Mouse (Mus musculus) MEL (cell line): ENCODE measurements around the gene Cep72. TPM values are rescaled to one million over a fixed set of nuclear protein-coding genes. Genes with fewer than 3 reads are reported as not detected.
"Not testable (repeated sequence)": the region's sequence is repeated elsewhere in the genome, so short reads cannot be mapped to it uniquely, and the experiment has no call there.

Experiments used
- DNase-seq: peaks from one replicate; pipeline ENCODE4 v3.0.0; 2011; ENCODE audit warnings: low read depth, low spot score
- H3K27ac ChIP-seq: 2 replicates; pipeline ENCODE4 v1.5.1; 2012; ENCODE audit warnings: low read depth, mild to moderate bottlenecking, control low read depth, low read length, moderate library complexity; ENCODE audit not compliant: control insufficient read depth
- H3K27me3 ChIP-seq, 2 experiments: fragments of 150-350 bp in 1 of 2; sonication (generic) in 1 of 2; 2 replicates each; pipeline ENCODE4 v1.6.1; 2012; ENCODE audit warnings: low read length in 2 of 2, mild to moderate bottlenecking in 2 of 2, improper control_type of control experiment in 1 of 2, moderate library complexity in 1 of 2; ENCODE audit not compliant: insufficient read depth in 2 of 2, control insufficient read depth in 1 of 2
- H3K36me3 ChIP-seq, 2 experiments: 2 replicates each; pipeline ENCODE4 v1.6.1; 2012 to 2014; ENCODE audit warnings: low read length in 2 of 2, improper control_type of control experiment in 1 of 2, inconsistent platforms in 1 of 2, mild to moderate bottlenecking in 1 of 2; ENCODE audit not compliant: insufficient read depth in 2 of 2, control insufficient read depth in 1 of 2
- H3K4me1 ChIP-seq, 2 experiments: fragments of 150-350 bp in 1 of 2; sonication (generic) in 1 of 2; 2 replicates each; pipeline ENCODE4 v1.6.1; 2012; ENCODE audit warnings: low read length in 2 of 2, improper control_type of control experiment in 1 of 2, mild to moderate bottlenecking in 1 of 2; ENCODE audit not compliant: insufficient read depth in 2 of 2, control insufficient read depth in 1 of 2
- H3K4me3 ChIP-seq, 2 experiments: fragments of 150-350 bp in 1 of 2; sonication (generic) in 1 of 2; 2 replicates each; pipeline ENCODE4 v1.5.1; 2012; ENCODE audit warnings: low read depth in 2 of 2, low read length in 2 of 2, mild to moderate bottlenecking in 2 of 2, moderate library complexity in 2 of 2, control low read depth in 1 of 2, improper control_type of control experiment in 1 of 2; ENCODE audit not compliant: control insufficient read depth in 1 of 2, insufficient read depth in 1 of 2
- H3K79me2 ChIP-seq: 2 replicates; pipeline ENCODE4 v1.6.1; 2012; ENCODE audit warnings: mild to moderate bottlenecking, low read length, moderate library complexity; ENCODE audit not compliant: control insufficient read depth, poor library complexity, insufficient read depth
- H3K9ac ChIP-seq: 2 replicates; pipeline ENCODE4 v1.6.1; 2012; ENCODE audit warnings: low read depth, mild to moderate bottlenecking, control low read depth, low read length, moderate library complexity; ENCODE audit not compliant: control insufficient read depth, poor library complexity, severe bottlenecking
- H3K9me3 ChIP-seq: fragments of 150-350 bp; sonication (generic); replicated peaks from 2 replicates; pipeline ENCODE4 v1.6.1; 2012; ENCODE audit warnings: mild to moderate bottlenecking, low read length, improper control_type of control experiment, moderate library complexity; ENCODE audit not compliant: insufficient read depth
- EP300 ChIP-seq, 2 experiments: IDR thresholded peaks; 2 replicates each; pipeline ENCODE4 v1.6.1; 2011; ENCODE audit warnings: improper control_type of control experiment in 2 of 2, low read length in 2 of 2, low read depth in 1 of 2, mild to moderate bottlenecking in 1 of 2
- MAZ ChIP-seq: IDR thresholded peaks from 2 replicates; pipeline ENCODE4 v1.6.1; 2012; ENCODE audit warnings: low read depth, mild to moderate bottlenecking, inconsistent platforms, low read length, improper control_type of control experiment
- MXI1 ChIP-seq: IDR thresholded peaks from 2 replicates; pipeline ENCODE4 v1.6.1; 2011; ENCODE audit warnings: mild to moderate bottlenecking, low read depth, low read length, improper control_type of control experiment
- NRF1 ChIP-seq: IDR thresholded peaks from 2 replicates; pipeline ENCODE4 v1.6.1; 2014; ENCODE audit warnings: low read depth, mild to moderate bottlenecking, inconsistent platforms, low read length, improper control_type of control experiment, moderate library complexity; ENCODE audit not compliant: poor library complexity, insufficient read depth, severe bottlenecking
- POLR2A ChIP-seq, 2 experiments: IDR thresholded peaks; 2 replicates each; pipeline ENCODE4 v1.6.1; 2011 to 2012; ENCODE audit warnings: low read length in 2 of 2, mild to moderate bottlenecking in 2 of 2, control low read depth in 1 of 2, improper control_type of control experiment in 1 of 2, low read depth in 1 of 2, moderate library complexity in 1 of 2; ENCODE audit not compliant: control insufficient read depth in 1 of 2, insufficient read depth in 1 of 2, poor library complexity in 1 of 2
- RAD21 ChIP-seq: IDR thresholded peaks from 2 replicates; pipeline ENCODE4 v1.6.1; 2011; ENCODE audit warnings: mild to moderate bottlenecking, low read depth, low read length, improper control_type of control experiment
- SIN3A ChIP-seq: IDR thresholded peaks from 2 replicates; pipeline ENCODE4 v1.6.1; 2012; ENCODE audit warnings: low read length, improper control_type of control experiment, inconsistent platforms
- UBTF ChIP-seq: IDR thresholded peaks from 2 replicates; pipeline ENCODE4 v1.6.1; 2012; ENCODE audit warnings: low read depth, mild to moderate bottlenecking, inconsistent platforms, low read length, improper control_type of control experiment, moderate library complexity, borderline replicate concordance; ENCODE audit not compliant: insufficient read depth
- polyA plus RNA-seq, 2 experiments: library from polyadenylated mRNA; stranded (reverse) in 1 of 2; unstranded in 1 of 2; fragments of >175 nt in 1 of 2; fragments of >200 nt in 1 of 2; gene quantifications; 2 replicates each; pipeline versions ENCODE4 v1.2.1 to v1.2.4; 2012; ENCODE audit warnings: low replicate concordance in 2 of 2, low read depth in 1 of 2; ENCODE audit not compliant: insufficient read length in 2 of 2, insufficient read depth in 1 of 2, missing spikeins in 1 of 2
- total RNA-seq: library from RNA; depleted of rRNA; stranded (reverse); fragments of 300-350 nt; gene quantifications from 2 replicates; pipeline ENCODE4 v1.2.3, GENCODE M21; 2012

The Cep72 gene
- total and polyA plus RNA-seq, 3 experiments: 2.2 to 7.0 TPM; not detected in 1

DNA sequence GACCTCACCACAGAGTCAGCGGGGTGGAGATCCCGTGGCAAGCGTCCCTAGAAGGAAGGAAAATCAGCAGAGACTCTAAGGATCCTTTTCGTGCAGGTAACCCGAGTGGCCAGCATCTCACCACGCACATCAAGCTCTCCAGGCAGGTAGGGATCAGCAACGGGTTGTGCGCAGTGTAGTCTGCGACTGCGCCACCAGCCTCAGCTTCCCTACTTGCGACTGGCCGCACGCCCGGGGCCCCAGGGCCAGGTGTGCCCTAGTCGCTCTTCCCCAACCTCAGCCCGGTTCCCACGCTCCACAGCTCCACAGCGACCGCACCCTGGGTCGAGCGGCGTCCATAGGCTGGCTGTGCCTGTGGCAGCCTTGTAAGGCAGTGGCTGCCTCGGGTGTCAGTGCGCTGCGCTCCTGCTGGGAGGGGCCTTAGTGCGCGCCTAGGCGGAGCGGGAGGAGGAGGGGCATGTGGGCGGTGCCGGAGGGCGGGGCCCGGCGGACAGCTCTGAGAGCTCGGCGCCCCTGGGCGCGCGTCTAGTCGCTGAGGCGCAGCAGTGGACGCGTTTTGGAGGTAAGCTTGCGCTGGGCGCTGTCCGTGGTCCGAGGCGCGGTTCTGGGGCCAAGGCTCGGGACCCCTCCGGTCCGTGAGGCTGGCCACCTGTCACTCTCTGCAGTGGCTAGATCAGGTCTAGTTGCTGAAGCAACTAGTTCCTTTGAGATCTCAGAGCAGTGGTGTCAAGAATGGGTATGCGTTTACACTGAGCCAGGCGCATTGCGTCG is 53.0 kb downstream of the Cep72 start, which contains the start of gene Tppp:
Gene Tppp (plus strand): TSS at position 460 of the 771 bp plus-strand sequence.
- Histone ChIP-seq H3K36me3 (no peaks in the 10 kb centered on the region), H3K27me3 (peaks cover 0 to 1% of the 10 kb centered on the region in 2 experiments; a peak in 2 of 4 replicates), H3K4me3 (peak within 1 kb of the TSS; percentile 21 to 63), H3K4me1 (0 out of 4 replicates have a peak, but pooled peaks cover 0 to 3% of the 10 kb centered on the region in 2 experiments), H3K27ac (no peak within 1 kb of the TSS), H3K79me2 (no peaks in the 10 kb centered on the region), H3K9me3 (no peaks in the 10 kb centered on the region), H3K9ac (peak within 1 kb of the TSS; percentile 55; the same call in 1 of the 2 replicates)
- DNase-seq: peak; percentile 92
- 0 out of 2 replicates have a peak, but pooled peaks have one; percentile 27 for TF ChIP-seq SIN3A
- no peak; a peak in 1 of 4 replicates for TF ChIP-seq POLR2A (IDR thresholded peaks at IDR 0.05; ENCODE audit: control insufficient read depth in 1 of 2, insufficient read depth in 1 of 2, low read depth in 1 of 2, low read length in 2 of 2, poor library complexity in 1 of 2)
- TF ChIP-seq NRF1: peak; percentile 34; the same call in 1 of the 2 replicates
- 0 out of 2 replicates have a peak, but pooled peaks have one; percentile 22 for TF ChIP-seq MXI1
- TF ChIP-seq EP300 (IDR thresholded peaks at IDR 0.05; ENCODE audit: low read depth in 1 of 2, low read length in 2 of 2): no peak
- TF ChIP-seq UBTF: no peak
- no peak for TF ChIP-seq RAD21
- TF ChIP-seq MAZ: peak; percentile 78; the same call in 1 of the 2 replicates

DNA sequence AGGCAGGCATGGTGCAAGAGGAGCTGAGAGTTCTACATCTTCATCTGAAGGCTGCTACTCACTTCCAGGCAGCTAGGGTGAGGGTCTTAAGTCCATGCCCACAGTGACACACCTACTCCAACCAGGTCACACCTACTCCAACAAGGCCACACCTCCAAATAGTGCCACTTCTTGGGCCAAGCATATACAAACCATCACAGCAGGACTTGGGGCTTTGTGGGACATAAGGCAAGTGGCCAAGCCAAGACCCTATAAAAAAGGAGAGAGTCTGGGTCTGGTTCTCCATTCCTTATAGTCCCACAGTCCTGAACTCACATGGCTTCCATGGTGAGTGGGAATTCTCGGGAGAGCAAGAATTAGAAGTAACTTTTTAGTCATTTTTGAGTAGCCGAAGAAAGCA is 53.9 kb downstream of the Cep72 start:
- not testable (repeated sequence) for H3K79me2 ChIP-seq, H3K9ac ChIP-seq, H3K4me1 ChIP-seq, H3K36me3 ChIP-seq, H3K9me3 ChIP-seq, H3K27me3 ChIP-seq, H3K4me3 ChIP-seq, H3K27ac ChIP-seq, DNase-seq

DNA sequence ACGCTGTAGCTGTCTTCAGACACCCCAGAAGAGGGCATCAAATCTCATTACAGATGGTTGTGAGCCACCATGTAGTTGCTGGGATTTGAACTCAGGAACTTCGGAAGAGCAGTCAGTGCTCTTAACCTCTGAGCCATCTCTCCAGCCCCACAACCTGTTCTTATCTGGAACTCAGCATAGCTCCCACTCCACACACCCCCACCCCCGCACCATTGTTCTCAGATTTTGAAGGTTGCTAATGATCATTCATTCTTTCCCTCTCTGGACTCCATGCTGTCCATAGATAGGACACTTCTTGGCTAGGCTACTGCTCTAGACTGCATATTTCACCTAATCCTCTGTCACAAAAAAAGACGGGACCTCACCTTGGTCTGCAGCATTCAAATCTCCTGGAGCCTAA is 55.2 kb downstream of the Cep72 start:
- H3K4me3 ChIP-seq, H3K36me3 ChIP-seq, H3K27ac ChIP-seq, H3K27me3 ChIP-seq, H3K9me3 ChIP-seq, H3K9ac ChIP-seq, H3K79me2 ChIP-seq, DNase-seq, H3K4me1 ChIP-seq: not testable (repeated sequence)
